Mouse (Mus musculus) hindbrain, embryonic 14.5 days (tissue): ENCODE measurements at regions not wholly inside any gene's neighbourhood (a gene's known extent, or its start where the extent isn't known, plus 50 kb on each side); places are given as distances from the start of the nearest gene placed in this dataset.
A peak's percentile ranks its signal among the peaks of the same experiment; 100 is the strongest.

ENCODE experiments used
- ATAC-seq: fragments of 200-750 bp; cut with Nextera tagmentation; 2 replicates; pipeline ENCODE4 v1.8.0; 2017; ENCODE audit warnings: moderate number of reproducible peaks, mild to moderate bottlenecking, moderate TSS enrichment, moderate library complexity; ENCODE audit not compliant: low FRiP score
- DNase-seq: peaks from one replicate; pipeline ENCODE4 v3.0.0-alpha.2; 2015; ENCODE audit warnings: low spot score
- H3K27ac ChIP-seq: fragments of 300-500 bp; sonication (generic); 2 replicates; pipeline ENCODE4 v1.5.1; 2014; ENCODE audit warnings: mild to moderate bottlenecking, moderate library complexity
- H3K27me3 ChIP-seq: fragments of 300-500 bp; sonication (generic); 2 replicates; pipeline ENCODE4 v1.6.1; 2014; ENCODE audit warnings: mild to moderate bottlenecking, low read length, mixed read lengths; ENCODE audit not compliant: control insufficient read depth, insufficient read depth
- H3K36me3 ChIP-seq: fragments of 300-500 bp; sonication (generic); replicated peaks from 2 replicates; pipeline ENCODE4 v1.6.1; 2014; ENCODE audit not compliant: control insufficient read depth, insufficient read depth
- H3K4me1 ChIP-seq: fragments of 300-500 bp; sonication (generic); replicated peaks from 2 replicates; pipeline ENCODE4 v1.6.1; 2014; ENCODE audit warnings: antibody characterized with exemption, low read length, mixed read lengths; ENCODE audit not compliant: control insufficient read depth, insufficient read depth
- H3K4me2 ChIP-seq: fragments of 300-500 bp; sonication (generic); replicated peaks from 2 replicates; pipeline ENCODE4 v1.6.1; 2014; ENCODE audit warnings: mild to moderate bottlenecking, moderate library complexity
- H3K4me3 ChIP-seq: fragments of 300-500 bp; sonication (generic); replicated peaks from 2 replicates; pipeline ENCODE4 v1.5.1; 2014; ENCODE audit warnings: mild to moderate bottlenecking, low read length
- H3K9ac ChIP-seq: fragments of 300-500 bp; sonication (generic); 2 replicates; pipeline ENCODE4 v1.6.1; 2014
- H3K9me3 ChIP-seq: fragments of 300-500 bp; sonication (generic); 2 replicates; pipeline ENCODE4 v1.6.1; 2016; ENCODE audit warnings: low read length; ENCODE audit not compliant: control insufficient read depth
- WGBS: fragments of 180-500 bp; shearing (Covaris S2); extraction: QIAGEN DNeasy Blood & Tissue Kit; methylation state at CpG from one replicate; pipeline ENCODE4 v1.1.7; 2014; 5-methylcytosine and 5-hydroxymethylcytosine counted together

- no peaks in the 10 kb centered on the region for H3K27me3 ChIP-seq
- H3K4me1 ChIP-seq: no peaks in the 10 kb centered on the region
- ATAC-seq (no peak), DNase-seq (no peak)
- no peaks in the 10 kb centered on the region for H3K9me3 ChIP-seq
- H3K4me3 ChIP-seq: no peak overlapping the region
- no peaks in the 10 kb centered on the region for H3K36me3 ChIP-seq
- no peak overlapping the region for H3K9ac ChIP-seq
- no peak overlapping the region for H3K27ac ChIP-seq
- H3K4me2 ChIP-seq: no peak overlapping the region
These were observed 72.8 kb upstream of the Ugt8a start for GRCm38 (mm10) chr3:126011269-126011668.

GRCm38 (mm10) chr3:126016166-126016565, 77.7 kb upstream of the Ugt8a start:
- Histone ChIP-seq H3K9me3 (no peaks in the 10 kb centered on the region), H3K27ac (no peak overlapping the region), H3K4me2 (no peak overlapping the region), H3K9ac (no peak overlapping the region), H3K4me3 (no peak overlapping the region), H3K4me1 (no peaks in the 10 kb centered on the region), H3K36me3 (no peaks in the 10 kb centered on the region), H3K27me3 (no peaks in the 10 kb centered on the region)
- DNase-seq (no peak), ATAC-seq (no peak)
- 89% methylated on average over 4 of the region's 4 CpGs for WGBS

GRCm38 (mm10) chr3:126044327-126044726, 105.9 kb upstream of the Ugt8a start:
- H3K36me3 ChIP-seq: no peaks in the 10 kb centered on the region
- ATAC-seq: no peak
- H3K27ac ChIP-seq: no peak overlapping the region
- no peak overlapping the region for H3K9ac ChIP-seq
- H3K4me3 ChIP-seq: no peak overlapping the region
- H3K27me3 ChIP-seq: no peaks in the 10 kb centered on the region
- no peak overlapping the region for H3K4me2 ChIP-seq
- H3K4me1 ChIP-seq: no peaks in the 10 kb centered on the region
- no peaks in the 10 kb centered on the region for H3K9me3 ChIP-seq
- WGBS: 10% methylated on average over 3 of the region's 3 CpGs
- DNase-seq: no peak

GRCm38 (mm10) chr3:126044861-126045260, 106.4 kb upstream of the Ugt8a start:
- no peak for ATAC-seq
- no peak overlapping the region for H3K9ac ChIP-seq
- H3K4me3 ChIP-seq: no peak overlapping the region
- WGBS: 76% methylated on average over 2 of the region's 2 CpGs
- no peaks in the 10 kb centered on the region for H3K36me3 ChIP-seq
- H3K9me3 ChIP-seq: no peaks in the 10 kb centered on the region
- H3K4me1 ChIP-seq: no peaks in the 10 kb centered on the region
- no peak overlapping the region for H3K27ac ChIP-seq
- no peak overlapping the region for H3K4me2 ChIP-seq
- H3K27me3 ChIP-seq: no peaks in the 10 kb centered on the region
- DNase-seq: no peak

- DNase-seq (peak; percentile 57), ATAC-seq (no peak)
- Histone ChIP-seq H3K9me3 (no peaks in the 10 kb centered on the region), H3K4me1 (no peaks in the 10 kb centered on the region), H3K4me2 (no peak overlapping the region), H3K9ac (no peak overlapping the region), H3K27ac (no peak overlapping the region), H3K4me3 (no peak overlapping the region), H3K36me3 (no peaks in the 10 kb centered on the region), H3K27me3 (no peaks in the 10 kb centered on the region)
- 78% methylated on average over 9 of the region's 9 CpGs for WGBS
These were observed 107.8 kb upstream of the Ugt8a start for GRCm38 (mm10) chr3:126045992-126046786.

GRCm38 (mm10) chr3:126058585-126058984, 120.2 kb upstream of the Ugt8a start:
- no peak overlapping the region for H3K27ac ChIP-seq
- DNase-seq: no peak
- no peaks in the 10 kb centered on the region for H3K36me3 ChIP-seq
- H3K4me3 ChIP-seq: no peak overlapping the region
- H3K4me2 ChIP-seq: no peak overlapping the region
- no peaks in the 10 kb centered on the region for H3K4me1 ChIP-seq
- no peaks in the 10 kb centered on the region for H3K9me3 ChIP-seq
- no peak overlapping the region for H3K9ac ChIP-seq
- no peaks in the 10 kb centered on the region for H3K27me3 ChIP-seq
- no peak for ATAC-seq

- DNase-seq (no peak), ATAC-seq (no peak)
- H3K9ac ChIP-seq: no peak overlapping the region
- no peak overlapping the region for H3K4me3 ChIP-seq
- no peaks in the 10 kb centered on the region for H3K9me3 ChIP-seq
- no peak overlapping the region for H3K27ac ChIP-seq
- 96% methylated on average over 2 of the region's 2 CpGs for WGBS
- H3K4me2 ChIP-seq: no peak overlapping the region
- H3K36me3 ChIP-seq: no peaks in the 10 kb centered on the region
- H3K4me1 ChIP-seq: no peaks in the 10 kb centered on the region
- no peaks in the 10 kb centered on the region for H3K27me3 ChIP-seq
These were observed 166.7 kb upstream of the Ugt8a start for GRCm38 (mm10) chr3:126105086-126105485.

- 93% methylated on average over 6 of the region's 6 CpGs for WGBS
- Histone ChIP-seq H3K4me2 (no peak overlapping the region), H3K36me3 (no peaks in the 10 kb centered on the region), H3K9me3 (no peaks in the 10 kb centered on the region), H3K4me3 (no peak overlapping the region), H3K4me1 (no peaks in the 10 kb centered on the region), H3K27ac (no peak overlapping the region), H3K9ac (no peak overlapping the region), H3K27me3 (no peaks in the 10 kb centered on the region)
- DNase-seq: no peak
- ATAC-seq: no peak
These were observed 171.0 kb upstream of the Ugt8a start for GRCm38 (mm10) chr3:126109371-126109770.

- Histone ChIP-seq H3K27me3 (no peaks in the 10 kb centered on the region), H3K4me2 (no peak overlapping the region), H3K4me1 (no peaks in the 10 kb centered on the region), H3K27ac (no peak overlapping the region), H3K36me3 (no peaks in the 10 kb centered on the region), H3K9ac (no peak overlapping the region), H3K4me3 (no peak overlapping the region), H3K9me3 (no peaks in the 10 kb centered on the region)
- DNase-seq (peak; percentile 9), ATAC-seq (no peak)
- 80% methylated on average over 2 of the region's 2 CpGs for WGBS
These were observed 179.4 kb upstream of the Ugt8a start for GRCm38 (mm10) chr3:126117849-126118248.
